Mouse (Mus musculus) embryonic facial prominence, embryonic 11.5 days (tissue): ENCODE data around the gene Rab11fip4. TPM values are rescaled to one million over a fixed set of nuclear protein-coding genes. Genes with fewer than 3 reads are reported as not detected.

Source experiments
- ATAC-seq: fragments of 200-750 bp; cut with Nextera tagmentation; replicated peaks from 2 replicates; pipeline ENCODE4 v1.8.0; 2017; ENCODE audit warnings: low read depth; ENCODE audit not compliant: insufficient number of reproducible peaks, low FRiP score, low TSS enrichment
- DNase-seq: peaks from one replicate; pipeline ENCODE4 v3.0.0-alpha.2; 2015; ENCODE audit warnings: low spot score
- H3K27ac ChIP-seq: fragments of 300-500 bp; sonication (generic); replicated peaks from 2 replicates; pipeline ENCODE4 v1.5.1; 2014; ENCODE audit warnings: mild to moderate bottlenecking, low read depth, low read length, control low read depth
- H3K27me3 ChIP-seq: fragments of 300-500 bp; sonication (generic); 2 replicates; pipeline ENCODE4 v1.6.1; 2014; ENCODE audit warnings: mild to moderate bottlenecking, low read length, moderate library complexity, mixed read lengths; ENCODE audit not compliant: control insufficient read depth, insufficient read depth
- H3K36me3 ChIP-seq: fragments of 300-500 bp; sonication (generic); replicated peaks from 2 replicates; pipeline ENCODE4 v1.6.1; 2014; ENCODE audit warnings: low read depth, mild to moderate bottlenecking, low read length, moderate library complexity, mixed read lengths; ENCODE audit not compliant: control insufficient read depth, insufficient read depth
- H3K4me1 ChIP-seq: fragments of 300-500 bp; sonication (generic); 2 replicates; pipeline ENCODE4 v1.6.1; 2014; ENCODE audit warnings: low read length, mixed read lengths; ENCODE audit not compliant: control insufficient read depth, insufficient read depth
- H3K4me2 ChIP-seq: fragments of 300-500 bp; sonication (generic); 2 replicates; pipeline ENCODE4 v1.6.1; 2014; ENCODE audit warnings: low read depth, mild to moderate bottlenecking, control low read depth, low read length, moderate library complexity
- H3K4me3 ChIP-seq: fragments of 300-500 bp; sonication (generic); 2 replicates; pipeline ENCODE4 v1.5.1; 2014; ENCODE audit warnings: low read depth, low read length, control low read depth
- H3K9ac ChIP-seq: fragments of 300-500 bp; sonication (generic); replicated peaks from 2 replicates; pipeline ENCODE4 v1.6.1; 2014; ENCODE audit warnings: mild to moderate bottlenecking, control low read depth, low read length
- H3K9me3 ChIP-seq: fragments of 300-500 bp; sonication (generic); replicated peaks from 2 replicates; pipeline ENCODE4 v1.6.1; 2016; ENCODE audit warnings: mild to moderate bottlenecking, low read length, inconsistent platforms, mixed read lengths; ENCODE audit not compliant: control insufficient read depth
- WGBS: fragments of 180-500 bp; shearing (Covaris S2); extraction: QIAGEN DNeasy Blood & Tissue Kit; methylation state at CpG from one replicate; pipeline ENCODE4 v1.1.7; 2014; 5-methylcytosine and 5-hydroxymethylcytosine counted together
- polyA plus RNA-seq: library from polyadenylated mRNA; unstranded; fragments of >200 nt; fragmentation: Nextera tagmentation; extraction: Ambion mirVana; gene quantifications from 2 replicates; pipeline ENCODE4 v1.2.1, GENCODE M21; 2014

The Rab11fip4 gene
- polyA plus RNA-seq, 1 experiment from 2014 or later = 9.2 TPM

DNA sequence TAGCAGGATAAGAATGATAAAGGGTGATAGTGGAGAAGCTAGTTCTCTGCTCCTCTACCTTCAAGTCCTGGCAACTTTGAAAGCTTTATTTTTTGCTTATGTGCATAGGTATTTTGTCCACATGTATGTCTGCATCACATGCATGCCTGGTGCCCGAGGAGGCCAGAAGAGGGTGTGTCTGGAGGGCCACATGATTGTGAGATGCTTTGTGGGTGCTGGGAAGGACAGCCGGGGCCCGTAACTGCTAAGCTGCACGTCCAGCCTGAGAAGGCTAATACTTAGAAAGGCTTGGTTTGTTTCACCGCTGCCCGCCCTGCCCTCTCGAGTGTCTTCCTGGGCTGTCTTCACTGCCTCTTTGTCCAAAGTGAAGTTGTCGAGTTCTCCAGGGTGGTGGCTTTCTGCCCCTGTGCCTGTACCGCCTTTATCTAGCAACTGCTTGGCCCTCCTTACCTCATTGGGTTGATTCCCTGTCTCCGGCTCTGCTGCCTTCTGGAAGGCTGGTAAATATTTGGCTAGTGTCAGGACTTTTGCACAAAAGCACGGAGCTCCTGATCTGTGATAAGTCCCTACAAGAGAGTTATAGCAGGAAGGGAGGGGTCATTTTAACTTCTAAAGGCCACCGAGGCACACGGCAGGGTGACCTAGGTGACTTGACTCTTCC lies 123.2 kb downstream of the Rab11fip4 start:
- Histone ChIP-seq H3K27me3 (peaks cover 18% of the 10 kb centered on the region), H3K36me3 (no peaks in the 10 kb centered on the region), H3K4me1 (peaks cover 2% of the 10 kb centered on the region; the same call in 1 of the 2 replicates), H3K4me2 (no peak overlapping the region), H3K9ac (no peak overlapping the region), H3K9me3 (no peaks in the 10 kb centered on the region), H3K27ac (no peak overlapping the region), H3K4me3 (no peak overlapping the region)
- ATAC-seq (no peak), DNase-seq (no peak)
- WGBS = 67% methylated on average over 13 of the region's 13 CpGs

DNA sequence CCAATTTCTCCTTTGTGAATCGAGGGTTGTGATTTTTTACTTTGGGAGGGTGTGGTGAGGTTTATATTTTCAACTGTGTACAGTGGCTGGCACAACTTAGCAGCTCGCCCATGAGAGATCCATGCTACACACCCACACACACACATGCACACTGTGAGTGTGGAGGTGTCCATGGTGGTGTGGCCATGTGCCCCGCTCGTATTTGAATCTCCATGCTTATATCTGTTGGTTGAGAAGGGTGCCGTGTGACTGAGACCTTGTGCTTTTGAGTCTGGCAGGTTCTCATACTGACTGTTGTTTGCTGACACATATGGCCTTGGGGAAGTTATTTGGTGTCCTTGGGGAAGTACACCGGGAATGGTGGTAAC lies 123.7 kb downstream of the Rab11fip4 start:
- H3K4me2 ChIP-seq = no peak overlapping the region
- H3K27me3 ChIP-seq = peaks cover 18% of the 10 kb centered on the region
- WGBS = 84% methylated on average over 6 of the region's 6 CpGs
- H3K4me1 ChIP-seq = peaks cover 2% of the 10 kb centered on the region; the same call in 1 of the 2 replicates
- no peak for ATAC-seq
- no peaks in the 10 kb centered on the region for H3K9me3 ChIP-seq
- no peak overlapping the region for H3K27ac ChIP-seq
- H3K9ac ChIP-seq = no peak overlapping the region
- DNase-seq = no peak
- H3K4me3 ChIP-seq = no peak overlapping the region
- H3K36me3 ChIP-seq = no peaks in the 10 kb centered on the region

DNA sequence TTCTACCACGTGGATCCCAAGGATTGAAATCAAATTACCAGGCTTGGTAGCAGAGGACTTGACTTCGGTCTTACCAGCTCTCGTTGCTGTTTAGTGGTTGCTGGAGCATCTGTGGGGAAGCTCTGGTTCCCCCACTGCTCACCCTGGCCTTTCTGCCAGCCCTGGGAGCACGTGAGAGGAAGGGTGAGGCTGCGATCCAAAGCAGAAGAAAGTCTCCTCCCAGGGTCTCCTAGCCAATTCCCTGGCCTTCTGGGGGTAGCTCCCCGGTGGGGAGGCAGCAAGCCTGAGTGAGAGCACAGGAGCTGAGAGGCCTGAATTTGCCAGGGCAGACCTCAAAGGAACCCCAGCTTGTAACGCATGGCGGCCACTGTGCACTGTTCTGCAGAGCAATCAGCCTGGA lies 124.3 kb downstream of the Rab11fip4 start:
- Histone ChIP-seq H3K4me2 (no peak overlapping the region), H3K36me3 (no peaks in the 10 kb centered on the region), H3K9me3 (no peaks in the 10 kb centered on the region), H3K4me3 (no peak overlapping the region), H3K27me3 (peaks cover 18% of the 10 kb centered on the region), H3K27ac (no peak overlapping the region), H3K9ac (no peak overlapping the region), H3K4me1 (peaks cover 2% of the 10 kb centered on the region; the same call in 1 of the 2 replicates)
- DNase-seq (no peak), ATAC-seq (no peak)
- 74% methylated on average over 8 of the region's 8 CpGs for WGBS

DNA sequence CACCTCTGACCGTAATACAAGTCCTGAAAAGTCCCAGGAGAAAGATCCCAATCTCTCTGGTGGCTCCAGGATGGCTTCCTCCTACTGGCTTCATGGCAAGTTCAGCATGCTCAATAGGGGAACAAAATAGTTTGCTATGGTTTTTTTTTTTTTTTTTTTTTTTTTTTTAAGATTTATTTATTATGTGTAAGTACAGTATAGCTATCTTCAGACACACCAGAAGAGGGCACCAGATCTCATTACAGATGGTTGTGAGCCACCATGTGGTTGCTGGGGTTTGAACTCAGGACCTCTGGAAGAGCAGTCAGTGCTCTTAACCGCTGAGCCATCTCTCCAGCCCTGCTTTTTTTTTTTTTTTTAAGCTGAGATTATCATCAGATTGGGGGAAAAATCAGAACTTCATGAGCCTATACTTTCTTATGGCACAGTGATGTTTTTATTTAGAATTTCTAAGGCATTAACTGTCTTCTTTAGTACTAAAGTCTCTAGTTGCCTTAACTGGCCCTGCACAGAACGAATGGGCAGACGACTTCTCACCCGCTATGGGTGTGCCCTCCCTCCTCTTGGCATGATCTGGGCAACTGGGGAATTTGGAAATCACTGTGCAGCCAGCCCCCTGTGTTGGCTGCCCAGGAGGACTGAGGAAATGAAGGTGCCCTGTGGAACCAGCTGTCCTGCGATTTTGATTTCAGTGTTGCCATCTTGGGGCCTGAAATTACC lies 124.9 kb downstream of the Rab11fip4 start:
- Histone ChIP-seq H3K9ac (no peak overlapping the region), H3K27ac (no peak overlapping the region), H3K36me3 (no peaks in the 10 kb centered on the region), H3K27me3 (peaks cover 15% of the 10 kb centered on the region), H3K4me1 (peaks cover 2% of the 10 kb centered on the region; the same call in 1 of the 2 replicates), H3K4me3 (no peak overlapping the region), H3K9me3 (no peaks in the 10 kb centered on the region), H3K4me2 (no peak overlapping the region)
- no peak for ATAC-seq
- 84% methylated on average over 6 of the region's 6 CpGs for WGBS
- no peak for DNase-seq

DNA sequence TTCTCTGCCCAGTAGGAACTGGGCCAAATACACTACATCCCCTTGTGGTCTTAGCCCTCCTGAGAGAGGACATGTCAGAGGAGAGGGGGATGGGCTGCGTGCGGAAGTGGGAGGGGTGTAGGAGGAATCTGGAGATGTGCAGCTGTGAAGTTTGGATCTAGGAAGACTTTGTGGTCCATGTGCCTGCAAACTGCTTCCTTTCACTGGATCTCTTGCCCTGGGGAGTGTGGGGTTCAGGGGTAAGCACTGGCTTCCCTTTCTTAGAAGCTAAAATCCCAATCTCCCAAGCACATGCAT lies 125.4 kb downstream of the Rab11fip4 start:
- H3K4me3 ChIP-seq = no peak overlapping the region
- no peak for DNase-seq
- H3K36me3 ChIP-seq = no peaks in the 10 kb centered on the region
- peaks cover 14% of the 10 kb centered on the region for H3K27me3 ChIP-seq
- no peak overlapping the region for H3K4me2 ChIP-seq
- peaks cover 2% of the 10 kb centered on the region; the same call in 1 of the 2 replicates for H3K4me1 ChIP-seq
- no peak for ATAC-seq
- 60% methylated on average over 2 of the region's 2 CpGs for WGBS
- no peaks in the 10 kb centered on the region for H3K9me3 ChIP-seq
- H3K9ac ChIP-seq = no peak overlapping the region
- H3K27ac ChIP-seq = no peak overlapping the region

DNA sequence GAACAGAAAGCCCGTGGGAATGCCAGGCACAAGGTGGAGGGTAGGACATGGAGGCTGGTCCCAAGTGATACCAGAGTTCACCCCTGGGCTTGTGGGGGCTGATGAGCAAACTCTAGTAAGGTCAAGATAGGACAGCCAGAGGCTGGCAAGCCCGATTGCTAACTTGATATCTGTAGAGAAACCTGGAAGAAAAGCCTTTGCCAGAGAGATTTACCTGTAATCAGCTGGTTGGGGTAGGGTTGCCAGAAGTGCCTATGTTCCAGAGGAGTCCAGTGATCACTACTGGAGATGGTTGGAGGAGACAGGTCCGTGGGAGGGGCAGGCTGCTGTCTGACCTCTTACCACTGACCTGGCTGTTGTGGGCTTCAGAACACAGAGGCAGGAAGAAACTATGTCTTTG lies 126.3 kb downstream of the Rab11fip4 start:
- H3K27ac ChIP-seq = no peak overlapping the region
- no peak overlapping the region for H3K9ac ChIP-seq
- peaks cover 6% of the 10 kb centered on the region for H3K27me3 ChIP-seq
- H3K9me3 ChIP-seq = no peaks in the 10 kb centered on the region
- DNase-seq = no peak
- no peaks in the 10 kb centered on the region for H3K4me1 ChIP-seq
- H3K36me3 ChIP-seq = no peaks in the 10 kb centered on the region
- 65% methylated on average over 3 of the region's 3 CpGs for WGBS
- H3K4me2 ChIP-seq = no peak overlapping the region
- no peak overlapping the region for H3K4me3 ChIP-seq
- no peak for ATAC-seq

DNA sequence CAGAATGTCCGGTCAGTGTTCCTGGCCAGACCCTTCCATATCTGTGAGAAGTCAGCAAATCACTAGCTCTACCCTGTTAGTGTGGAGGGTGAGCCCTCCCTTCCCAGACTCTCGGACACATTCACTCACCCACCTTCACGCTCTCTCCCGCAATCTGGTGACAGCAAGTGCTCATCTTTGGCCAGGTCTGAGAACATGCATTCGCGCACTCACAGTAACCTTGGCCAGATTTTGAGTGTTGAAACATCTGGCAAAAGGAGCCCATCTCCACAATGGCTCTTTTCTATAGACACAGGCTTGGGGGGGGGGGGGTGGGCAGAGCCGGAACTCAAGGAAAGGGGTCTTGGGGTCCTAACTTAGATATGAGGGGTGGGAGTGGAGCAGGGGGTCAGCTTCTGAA lies 126.8 kb downstream of the Rab11fip4 start:
- Histone ChIP-seq H3K4me2 (no peak overlapping the region), H3K9me3 (no peaks in the 10 kb centered on the region), H3K27me3 (peaks cover 1% of the 10 kb centered on the region), H3K4me3 (no peak overlapping the region), H3K9ac (no peak overlapping the region), H3K27ac (no peak overlapping the region), H3K36me3 (no peaks in the 10 kb centered on the region), H3K4me1 (no peaks in the 10 kb centered on the region)
- ATAC-seq (no peak), DNase-seq (no peak)
- 74% methylated on average over 7 of the region's 7 CpGs for WGBS

DNA sequence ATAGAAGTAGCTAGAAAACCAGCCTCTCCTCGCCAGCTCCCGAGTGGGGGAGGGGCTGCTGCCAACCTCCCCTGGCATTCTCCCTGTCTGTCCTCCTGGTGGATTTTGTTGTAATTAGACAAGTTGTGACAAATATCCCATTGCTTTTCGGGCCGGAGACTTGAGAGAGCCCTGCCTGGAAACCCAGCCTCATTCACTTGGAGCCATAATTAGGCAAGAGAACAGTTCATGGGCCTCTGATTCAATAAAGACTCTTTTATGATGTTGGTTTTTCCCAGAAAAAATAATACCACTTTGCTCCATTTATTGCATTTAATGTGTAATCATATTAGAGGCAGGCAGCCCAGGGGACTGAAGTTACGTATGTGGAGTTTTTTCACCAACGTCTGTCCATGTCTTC lies 127.2 kb downstream of the Rab11fip4 start:
- no peak overlapping the region for H3K9ac ChIP-seq
- H3K9me3 ChIP-seq = no peaks in the 10 kb centered on the region
- no peak overlapping the region for H3K4me2 ChIP-seq
- DNase-seq (no peak), ATAC-seq (no peak)
- WGBS = 61% methylated on average over 6 of the region's 6 CpGs
- no peak overlapping the region for H3K27ac ChIP-seq
- H3K36me3 ChIP-seq = no peaks in the 10 kb centered on the region
- no peak overlapping the region for H3K4me3 ChIP-seq
- H3K4me1 ChIP-seq = no peaks in the 10 kb centered on the region
- no peaks in the 10 kb centered on the region; the same call in 1 of the 2 replicates for H3K27me3 ChIP-seq
